Mouse (Mus musculus): ENCODE results near the gene Piwil4. TPM values are rescaled to one million over a fixed set of nuclear protein-coding genes. Genes with fewer than 3 reads are reported as not detected.

Piwil4 gene
- polyA plus RNA-seq, 1 experiment from 2014 or later, result not detected

DNA sequence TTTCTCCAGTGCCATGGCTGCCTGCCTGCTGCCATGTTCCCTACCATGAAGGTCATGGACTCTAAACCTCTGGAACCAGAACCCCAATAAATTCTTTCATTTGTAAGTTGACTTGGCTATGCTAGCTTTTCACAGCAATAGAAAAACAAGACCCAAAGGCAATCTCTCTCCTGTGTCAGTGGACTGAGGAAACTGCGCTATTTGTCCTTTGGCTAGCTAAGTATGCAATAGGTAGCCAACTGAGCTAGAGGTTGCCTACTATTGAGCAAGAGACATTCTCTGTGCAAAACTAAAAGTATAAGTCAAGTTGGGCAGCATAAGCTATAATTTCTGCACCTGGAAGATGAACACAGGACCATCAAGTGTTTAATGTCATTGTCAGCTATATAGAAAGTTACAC, 93.9 kb downstream of the Piwil4 start:
- ATAC-seq (replicated peaks; ENCODE audit: low FRiP score) (no peak), DNase-seq (ENCODE audit: low spot score) (no peak)
- peaks cover 5% of the 10 kb centered on the region; the same call in 1 of the 2 replicates for H3K4me1 ChIP-seq (replicated peaks; ENCODE audit: control insufficient read depth, insufficient read depth, low read length)
- no peak overlapping the region for H3K4me3 ChIP-seq (ENCODE audit: low read depth, low read length)
- no peak overlapping the region for H3K4me2 ChIP-seq (ENCODE audit: low read depth, low read length, severe bottlenecking)
- H3K27me3 ChIP-seq (ENCODE audit: control insufficient read depth, insufficient read depth, low read length), result no peaks in the 10 kb centered on the region
- WGBS, result 86% methylated on average over 1 of the region's 1 CpGs
- H3K27ac ChIP-seq (ENCODE audit: low read depth, low read length), result no peak overlapping the region
- no peaks in the 10 kb centered on the region for H3K36me3 ChIP-seq (ENCODE audit: control insufficient read depth, insufficient read depth, low read length)
- H3K9me3 ChIP-seq (ENCODE audit: control insufficient read depth, low read length), result no peaks in the 10 kb centered on the region
- no peak overlapping the region for H3K9ac ChIP-seq (ENCODE audit: low read length)

Other genes with a start within 250 kb of the Piwil4 start
- gene Kdm4d, start 240.3 kb downstream of the Piwil4 start, polyA plus RNA-seq (2014; fragmentation: Nextera tagmentation; extraction: Ambion mirVana), result 0.33 TPM in 1 of 2 replicates, not detected in the other
- gene Cwc15, start 240.1 kb downstream of the Piwil4 start, polyA plus RNA-seq (2014; fragmentation: Nextera tagmentation; extraction: Ambion mirVana), result 172 and 203 TPM in 2 replicates
- 19.1 and 19.4 TPM in 2 replicates for gene Amotl1, start 95.7 kb downstream of the Piwil4 start, polyA plus RNA-seq (2014; fragmentation: Nextera tagmentation; extraction: Ambion mirVana)
- gene Fut4, start 11.7 kb upstream of the Piwil4 start, polyA plus RNA-seq (2014; fragmentation: Nextera tagmentation; extraction: Ambion mirVana), result 1.5 and 1.9 TPM in 2 replicates
- gene 1700012B09Rik, start 30.3 kb upstream of the Piwil4 start, polyA plus RNA-seq (2014; fragmentation: Nextera tagmentation; extraction: Ambion mirVana), result not detected in 2 replicates
- gene Mre11a, start 43.9 kb upstream of the Piwil4 start, polyA plus RNA-seq (2014; fragmentation: Nextera tagmentation; extraction: Ambion mirVana), result 32.8 and 40.5 TPM in 2 replicates
- gene Ankrd49, start 44.1 kb upstream of the Piwil4 start, polyA plus RNA-seq (2014; fragmentation: Nextera tagmentation; extraction: Ambion mirVana), result 55.2 and 61.6 TPM in 2 replicates
- 0.20 and 0.47 TPM in 2 replicates for gene Gpr83, start 119.5 kb upstream of the Piwil4 start, polyA plus RNA-seq (2014; fragmentation: Nextera tagmentation; extraction: Ambion mirVana)
- gene Izumo1r, start 163.2 kb upstream of the Piwil4 start, polyA plus RNA-seq (2014; fragmentation: Nextera tagmentation; extraction: Ambion mirVana), result not detected in 2 replicates

All from forebrain, embryonic 11.5 days (tissue).